Mouse (Mus musculus) heart, adult 2 months (tissue): ENCODE results near the gene Sdhaf2.

ENCODE experiments used
- CTCF ChIP-seq: fragments of 200-600 bp; IDR thresholded peaks from 2 replicates; pipeline ENCODE4 v1.8.1; 2022; ENCODE audit warnings: antibody characterized with exemption, mild to moderate bottlenecking, moderate library complexity
- POLR2A ChIP-seq: fragments of 200-500 bp; IDR thresholded peaks from 2 replicates; pipeline ENCODE4 v1.6.1; 2011; ENCODE audit warnings: mild to moderate bottlenecking, low read depth, low read length, control low read depth; ENCODE audit not compliant: insufficient read depth

DNA sequence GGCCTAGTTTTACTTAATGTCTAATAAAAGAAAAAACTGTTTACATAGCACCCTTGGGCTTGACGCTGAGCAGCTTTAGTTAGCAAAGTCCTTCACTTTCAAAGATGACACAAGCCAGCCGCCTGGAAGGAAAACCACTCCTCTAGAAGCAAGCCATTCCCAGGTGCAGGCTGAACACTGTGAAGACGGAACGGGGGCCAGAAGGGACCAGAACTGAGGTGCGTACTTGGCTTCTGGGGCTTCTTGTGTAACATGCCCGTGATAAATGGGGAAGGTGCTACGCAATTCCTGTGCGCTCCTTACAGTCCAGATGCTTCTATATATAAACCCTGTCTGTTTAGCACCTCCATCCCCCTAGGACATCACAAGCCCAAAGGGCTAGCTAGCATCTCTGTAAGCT lies 25.4 kb downstream of the Sdhaf2 start:
- TF ChIP-seq CTCF (no peak), POLR2A (no peak)
